Mouse (Mus musculus) CH12.LX (cell line): ENCODE data around the gene Spns3. TPM values are rescaled to one million over a fixed set of nuclear protein-coding genes. Genes with fewer than 3 reads are reported as not detected.
"Not testable (repeated sequence)": the region's sequence is repeated elsewhere in the genome, so short reads cannot be mapped to it uniquely, and the experiment has no call there.

Experiments used
- DNase-seq: peaks from one replicate; pipeline ENCODE4 v3.0.0-alpha.2; 2013; ENCODE audit errors: extremely low read depth
- H3K27ac ChIP-seq: 2 replicates; pipeline ENCODE4 v1.5.1; 2012; ENCODE audit warnings: low read depth, mild to moderate bottlenecking, control low read depth, moderate library complexity; ENCODE audit not compliant: insufficient read depth
- H3K27me3 ChIP-seq: replicated peaks from 2 replicates; pipeline ENCODE3; 2012; ENCODE audit warnings: inconsistent platforms
- H3K36me3 ChIP-seq, 2 experiments: replicated peaks in 1 of 2; 2 replicates each; pipeline versions ENCODE3 to v1.6.1; 2012; ENCODE audit warnings: inconsistent platforms in 1 of 2, low read length in 1 of 2, mild to moderate bottlenecking in 1 of 2, mixed read lengths in 1 of 2, moderate library complexity in 1 of 2; ENCODE audit not compliant: control insufficient read depth in 1 of 2, insufficient read depth in 1 of 2
- H3K4me1 ChIP-seq, 2 experiments: 2 replicates each; pipeline ENCODE4 v1.6.1; 2012; ENCODE audit warnings: inconsistent platforms in 1 of 2, moderate library complexity in 1 of 2; ENCODE audit not compliant: insufficient read depth in 2 of 2, control insufficient read depth in 1 of 2
- H3K4me2 ChIP-seq: 2 replicates; pipeline ENCODE4 v1.6.1; 2012; ENCODE audit warnings: low read depth, mild to moderate bottlenecking, control low read depth; ENCODE audit not compliant: poor library complexity, insufficient read depth, severe bottlenecking
- H3K4me3 ChIP-seq, 3 experiments: fragments of 150-350 bp in 1 of 3; sonication (generic) in 1 of 3; replicated peaks in 1 of 3; 2 replicates each; pipeline versions ENCODE3 to v1.5.1; 2011 to 2012; ENCODE audit warnings: low read depth in 2 of 3, low read length in 2 of 3, mild to moderate bottlenecking in 2 of 3, moderate library complexity in 2 of 3, control low read depth in 1 of 3, improper control_type of control experiment in 1 of 3, inconsistent platforms in 1 of 3, mixed read lengths in 1 of 3; ENCODE audit not compliant: poor library complexity in 1 of 3
- H3K79me2 ChIP-seq: replicated peaks from 2 replicates; pipeline ENCODE4 v1.6.1; 2012; ENCODE audit warnings: mild to moderate bottlenecking, moderate library complexity; ENCODE audit not compliant: control insufficient read depth, poor library complexity, insufficient read depth, severe bottlenecking; ENCODE audit errors: extremely low read depth
- H3K9ac ChIP-seq: 2 replicates; pipeline ENCODE4 v1.6.1; 2012; ENCODE audit warnings: low read depth, mild to moderate bottlenecking, control low read depth, moderate library complexity; ENCODE audit not compliant: insufficient read depth
- H3K9me3 ChIP-seq: replicated peaks from 2 replicates; pipeline ENCODE3; 2012; ENCODE audit warnings: low read length, inconsistent platforms, mixed read lengths
- CHD1 ChIP-seq: IDR thresholded peaks from 2 replicates; pipeline ENCODE4 v1.6.1; 2012; ENCODE audit warnings: low read depth, low read length, improper control_type of control experiment, inconsistent platforms
- CHD2 ChIP-seq: IDR thresholded peaks from 2 replicates; pipeline ENCODE4 v1.6.1; 2011; ENCODE audit warnings: low read length, improper control_type of control experiment
- ETS1 ChIP-seq: conservative IDR thresholded peaks from 2 replicates; pipeline ENCODE4 v1.6.1; 2012; ENCODE audit warnings: low read depth, mild to moderate bottlenecking, inconsistent platforms, low read length, improper control_type of control experiment, moderate library complexity
- HCFC1 ChIP-seq: IDR thresholded peaks from 2 replicates; pipeline ENCODE4 v1.6.1; 2012; ENCODE audit warnings: low read depth, mild to moderate bottlenecking, inconsistent platforms, low read length, improper control_type of control experiment
- KAT2A ChIP-seq: IDR thresholded peaks from 2 replicates; pipeline ENCODE4 v1.6.1; 2012; ENCODE audit warnings: low read length, improper control_type of control experiment, inconsistent platforms; ENCODE audit not compliant: insufficient replicate concordance
- MAX ChIP-seq: IDR thresholded peaks from 2 replicates; pipeline ENCODE4 v1.6.1; 2011; ENCODE audit warnings: low read length, improper control_type of control experiment
- MAZ ChIP-seq: IDR thresholded peaks from 2 replicates; pipeline ENCODE4 v1.6.1; 2012; ENCODE audit warnings: low read depth, mild to moderate bottlenecking, inconsistent platforms, low read length, improper control_type of control experiment, moderate library complexity
- MYC ChIP-seq: IDR thresholded peaks from 2 replicates; pipeline ENCODE4 v1.6.1; 2011; ENCODE audit warnings: low read depth, mild to moderate bottlenecking, improper control_type of control experiment, low read length
- NELFE ChIP-seq: IDR thresholded peaks from 2 replicates; pipeline ENCODE4 v1.6.1; 2011; ENCODE audit warnings: low read depth, low read length, improper control_type of control experiment
- NRF1 ChIP-seq: IDR thresholded peaks from 2 replicates; pipeline ENCODE4 v1.6.1; 2014; ENCODE audit warnings: low read depth, mild to moderate bottlenecking, inconsistent platforms, low read length, improper control_type of control experiment, moderate library complexity
- PAX5 ChIP-seq: IDR thresholded peaks from 2 replicates; pipeline ENCODE4 v1.6.1; 2012; ENCODE audit warnings: low read length, inconsistent platforms, mixed read lengths
- POLR2AphosphoS2 ChIP-seq: IDR thresholded peaks from 2 replicates; pipeline ENCODE4 v1.6.1; 2011; ENCODE audit warnings: low read depth, low read length, improper control_type of control experiment
- RAD21 ChIP-seq: IDR thresholded peaks from 2 replicates; pipeline ENCODE4 v1.6.1; 2011; ENCODE audit warnings: low read depth, mild to moderate bottlenecking, low read length, improper control_type of control experiment, moderate library complexity
- SIN3A ChIP-seq: IDR thresholded peaks from 2 replicates; pipeline ENCODE4 v1.6.1; 2012; ENCODE audit warnings: low read length, improper control_type of control experiment, inconsistent platforms
- TBP ChIP-seq: conservative IDR thresholded peaks from 2 replicates; pipeline ENCODE4 v1.6.1; 2011; ENCODE audit warnings: low read depth, low read length, improper control_type of control experiment
- TCF12 ChIP-seq: IDR thresholded peaks from 2 replicates; pipeline ENCODE4 v1.6.1; 2014; ENCODE audit warnings: low read depth, mild to moderate bottlenecking, inconsistent platforms, low read length, improper control_type of control experiment
- UBTF ChIP-seq: IDR thresholded peaks from 2 replicates; pipeline ENCODE4 v1.6.1; 2012; ENCODE audit warnings: low read depth, mild to moderate bottlenecking, inconsistent platforms, low read length, improper control_type of control experiment, moderate library complexity
- USF2 ChIP-seq: conservative IDR thresholded peaks from 2 replicates; pipeline ENCODE4 v1.6.1; 2011; ENCODE audit warnings: low read depth, low read length, improper control_type of control experiment
- dilution Hi-C: fragments of 300-500 bp; cut with MboI; formaldehyde crosslinking; loops from 2 replicates; pipeline ENCODE4 v1.14.3; 2020; ENCODE audit warnings: low sequenced_read_pairs; ENCODE audit not compliant: extremely low pct_unique_long_range_greater_than_20kb, extremely low pct_ligation_motif_present
- in situ Hi-C: fragments of 300-500 bp; cut with MboI; formaldehyde crosslinking; loops from 3 replicates; pipeline ENCODE4 v1.14.3; 2019; ENCODE audit warnings: low sequenced_read_pairs, low pct_ligation_motif_present, low pct_unique_long_range_greater_than_20kb, mixed read lengths
- polyA plus RNA-seq: library from polyadenylated mRNA; unstranded; fragments of >175 nt; gene quantifications from 2 replicates; pipeline ENCODE4 v1.2.1, GENCODE M21; 2012; ENCODE audit warnings: low read depth; ENCODE audit not compliant: insufficient read length
- total RNA-seq, 2 experiments: library from RNA; depleted of rRNA; stranded (reverse); fragments of 300-350 nt in 1 of 2; fragments of >200 nt in 1 of 2; gene quantifications; 2 replicates each; pipeline ENCODE4 v1.2.3; 2012 to 2014

Gene Spns3
- total and polyA plus RNA-seq, 3 experiments = 0.21 to 1.8 (median 1.0) TPM

DNA sequence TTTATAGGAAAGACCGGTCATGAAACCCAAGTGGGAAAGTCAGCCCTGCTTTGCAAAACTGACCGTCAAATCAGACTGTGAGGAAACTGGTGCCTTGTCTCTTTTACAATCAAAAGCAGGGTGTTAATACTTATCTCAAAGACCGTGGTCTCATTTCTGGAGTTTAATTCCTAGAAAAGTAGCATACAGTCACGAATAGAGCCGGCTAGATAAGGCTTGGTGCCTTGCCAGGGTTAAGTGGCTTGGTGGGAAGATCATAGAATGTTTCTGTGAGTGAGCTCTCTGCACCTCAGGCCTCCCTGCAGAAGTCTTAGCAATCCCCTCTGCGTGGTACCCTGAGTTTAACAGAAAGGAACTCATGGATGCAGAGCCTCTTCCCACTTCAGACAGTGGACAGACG lies 5.6 kb downstream of the Spns3 start:
- Histone ChIP-seq H3K79me2 (no peaks in the 10 kb centered on the region), H3K27ac (no peak overlapping the region), H3K27me3 (no peaks in the 10 kb centered on the region), H3K9me3 (no peaks in the 10 kb centered on the region), H3K9ac (no peak overlapping the region), H3K4me1 (peaks cover 12 to 39% of the 10 kb centered on the region in 2 experiments), H3K36me3 (no peaks in the 10 kb centered on the region), H3K4me2 (no peak overlapping the region), H3K4me3 (no peak overlapping the region)
- in situ Hi-C loops = loop anchor here (5.0 to 25.0 kb wide), 3 partner anchors 107 to 332 kb away; partner anchors contain the start of genes 4933427D14Rik, Ggt6, Gm43951 and Med31
- no peak for DNase-seq
- dilution Hi-C loops = no loop called here
- no peak for TF ChIP-seq NRF1
- no peak for TF ChIP-seq KAT2A
- TF ChIP-seq SIN3A = no peak
- TF ChIP-seq MAZ = no peak
- TF ChIP-seq ETS1 = no peak
- TF ChIP-seq TCF12 = no peak
- no peak for TF ChIP-seq CHD1
- TF ChIP-seq PAX5 = no peak
- no peak for TF ChIP-seq UBTF
- TF ChIP-seq MYC = no peak
- TF ChIP-seq POLR2AphosphoS2 = no peak
- TF ChIP-seq USF2 = no peak
- TF ChIP-seq CHD2 = no peak
- no peak for TF ChIP-seq NELFE

DNA sequence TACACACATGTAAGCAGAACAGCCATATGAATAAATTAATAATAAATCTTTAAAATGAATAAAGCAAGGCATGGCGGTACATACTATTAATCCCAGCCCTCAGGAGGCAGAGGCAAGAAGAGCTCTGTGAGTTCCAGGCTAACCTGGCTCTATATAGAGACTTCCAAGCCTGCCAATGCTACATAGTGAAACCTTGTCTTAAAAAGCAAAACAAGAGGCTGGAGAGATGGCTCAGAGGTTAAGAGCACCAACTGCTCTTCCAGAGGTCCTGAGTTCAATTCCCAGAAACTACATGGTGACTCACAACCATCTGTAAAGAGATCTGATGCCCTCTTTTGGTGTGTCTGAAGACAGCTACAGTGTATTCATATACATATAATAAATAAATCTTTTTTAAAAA lies 6.6 kb downstream of the Spns3 start:
- H3K9me3 ChIP-seq, H3K27me3 ChIP-seq, H3K4me2 ChIP-seq, H3K9ac ChIP-seq, H3K36me3 ChIP-seq, H3K79me2 ChIP-seq, H3K4me3 ChIP-seq, H3K27ac ChIP-seq, dilution Hi-C loops, DNase-seq: not testable (repeated sequence)
- in situ Hi-C loops = loop anchor here (5.0 to 25.0 kb wide), 3 partner anchors 106 to 331 kb away; partner anchors contain the start of genes 4933427D14Rik, Ggt6, Gm43951 and Med31
- TF ChIP-seq TBP = peak; percentile 60
- H3K4me1 ChIP-seq = peaks cover 19 to 37% of the 10 kb centered on the region in 2 experiments

DNA sequence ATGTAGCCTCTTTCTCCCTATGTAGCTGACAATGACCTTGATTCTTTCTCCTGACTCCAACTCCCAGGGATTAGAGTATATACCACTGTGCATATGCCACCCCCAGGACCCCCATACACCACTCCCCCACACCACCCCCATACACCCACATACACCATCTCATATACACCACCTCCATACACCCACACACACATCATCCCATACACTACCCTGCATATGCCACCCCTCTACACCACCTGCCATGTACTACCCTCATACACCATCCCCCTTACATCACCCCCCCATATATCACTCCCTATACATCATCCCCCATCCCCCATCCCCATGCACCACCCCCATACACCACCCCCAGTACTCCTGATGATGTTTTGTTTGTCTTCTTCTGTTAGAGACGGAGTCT lies 7.7 kb downstream of the Spns3 start:
- in situ Hi-C loops = loop anchor here (5.0 to 25.0 kb wide), 3 partner anchors 105 to 330 kb away; partner anchors contain the start of genes 4933427D14Rik, Ggt6, Gm43951 and Med31

More for the DNA sequence above, 7.7 kb downstream of the Spns3 start:
- dilution Hi-C loops = no loop called here
- no peaks in the 10 kb centered on the region for H3K79me2 ChIP-seq
- peaks cover 21 to 37% of the 10 kb centered on the region in 2 experiments for H3K4me1 ChIP-seq
- no peak overlapping the region for H3K4me2 ChIP-seq
- no peak overlapping the region for H3K27ac ChIP-seq
- no peak for DNase-seq
- TF ChIP-seq HCFC1 (no peak), KAT2A (no peak), MAX (no peak), POLR2AphosphoS2 (no peak), CHD1 (no peak), RAD21 (no peak), SIN3A (no peak), MYC (no peak)
- no peak overlapping the region for H3K9ac ChIP-seq
- no peak overlapping the region for H3K4me3 ChIP-seq
- H3K27me3 ChIP-seq = no peaks in the 10 kb centered on the region
- no peaks in the 10 kb centered on the region for H3K9me3 ChIP-seq
- H3K36me3 ChIP-seq = no peaks in the 10 kb centered on the region
